23 mouse cellular contexts compared by ENCODE assay signal in genomic region chr3:138855387-138855786, GRCm38 (mm10).
DNase-seq lines count a peak whose midpoint lies in the region; ATAC-seq and TF ChIP-seq lines count a peak whose summit lies in the region.
"Had no signal": no experiment of that assay in that cellular context is flagged by ENCODE, and none has a peak within 500 bp of the region (broad histone marks: within the 10 kb centered on the region; RNA-seq: fewer than 3 reads in every experiment).

No protein-coding gene starts in this region.

- 0 out of 2 replicates have a peak overlapping the region, but pooled peaks have one; percentile 6 for H3K4me2 ChIP-seq in limb, embryonic 14.5 days (replicated peaks; ENCODE audit: low read depth, low read length, severe bottlenecking)
- H3K4me2 ChIP-seq: embryonic facial prominence, embryonic 13.5 days; heart, embryonic 12.5 days; kidney, embryonic 15.5 days; liver, embryonic 15.5 days; lung, embryonic 14.5 days had no signal

- no peak overlapping the region for H3K9ac ChIP-seq in limb, embryonic 14.5 days (ENCODE audit: low read depth, low read length, severe bottlenecking)
- H3K9ac ChIP-seq: embryonic facial prominence, embryonic 13.5 days; forebrain, postnatal 0 days; heart, embryonic 12.5 days; kidney, embryonic 15.5 days; liver, embryonic 15.5 days; lung, embryonic 14.5 days had no signal

- no peak overlapping the region for H3K4me3 ChIP-seq in heart, embryonic 10.5 days
- H3K4me3 ChIP-seq in limb, embryonic 14.5 days (replicated peaks; ENCODE audit: low read length) = no peak overlapping the region
- H3K4me3 ChIP-seq in limb, embryonic 10.5 days = no peak overlapping the region
- H3K4me3 ChIP-seq: embryonic facial prominence, embryonic 13.5 days; heart, embryonic 12.5 days; kidney, embryonic 15.5 days; liver, embryonic 15.5 days had no signal

- intact Hi-C loops in heart, postnatal 36 days (cut with DNase I) = no loop called here

- 56% methylated on average over 5 of the region's 5 CpGs for WGBS in heart, embryonic 10.5 days
- 45% methylated on average over 5 of the region's 5 CpGs for WGBS in limb, embryonic 14.5 days
- 67% methylated on average over 5 of the region's 5 CpGs for WGBS in limb, embryonic 10.5 days

- peaks cover 51% of the 10 kb centered on the region for H3K4me1 ChIP-seq in heart, embryonic 10.5 days
- peaks cover 71% of the 10 kb centered on the region for H3K4me1 ChIP-seq in limb, embryonic 14.5 days (ENCODE audit: control insufficient read depth, insufficient read depth, low read length)
- peaks cover 88% of the 10 kb centered on the region for H3K4me1 ChIP-seq in limb, embryonic 10.5 days
- H3K4me1 ChIP-seq: liver, embryonic 15.5 days had no signal

- no peaks in the 10 kb centered on the region for H3K36me3 ChIP-seq in heart, embryonic 10.5 days
- H3K36me3 ChIP-seq in limb, embryonic 14.5 days (ENCODE audit: control insufficient read depth, insufficient read depth, low read length) = no peaks in the 10 kb centered on the region
- H3K36me3 ChIP-seq in limb, embryonic 10.5 days = no peaks in the 10 kb centered on the region
- H3K36me3 ChIP-seq: embryonic facial prominence, embryonic 13.5 days; heart, embryonic 12.5 days; kidney, embryonic 15.5 days; liver, embryonic 15.5 days had no signal

- no peak for ATAC-seq in limb, embryonic 14.5 days (ENCODE audit: low FRiP score, low read depth)
- ATAC-seq: forebrain, postnatal 0 days had no signal

- peak; percentile 73 for DNase-seq in heart, embryonic 10.5 days (ENCODE audit: low spot score)
- DNase-seq in heart, postnatal 36 days = no peak
- no peak for DNase-seq in limb, embryonic 14.5 days (ENCODE audit: low spot score)
- DNase-seq in limb, embryonic 10.5 days (ENCODE audit: low spot score) = no peak
- DNase-seq in 3T3-L1 (ENCODE audit: low read depth, low spot score) = peak; percentile 26
- DNase-seq in forelimb bud, embryonic 11.5 days (ENCODE audit: low read depth, low spot score) = peak; percentile 45
- DNase-seq in spleen, adult 12 weeks (ENCODE audit: low spot score) = no peak
- DNase-seq: adrenal gland, postnatal 36 days; B cell, adult 2 months; cerebellum, adult 9-10 months; forebrain, postnatal 0 days; gastrocnemius, postnatal 10 days; kidney, adult 18-20 months; kidney, postnatal 25 days; lung, embryonic 14.5 days; lung, postnatal 14 days; right cerebral cortex, adult 18-20 months; thymus, adult 2 months; thymus, postnatal 36 days had no signal

- no peak overlapping the region for H3K27ac ChIP-seq in heart, embryonic 10.5 days
- no peak overlapping the region for H3K27ac ChIP-seq in limb, embryonic 14.5 days (replicated peaks; ENCODE audit: low read depth, low read length)
- H3K27ac ChIP-seq in limb, embryonic 10.5 days = no peak overlapping the region
- H3K27ac ChIP-seq: kidney, embryonic 15.5 days; liver, embryonic 15.5 days had no signal

- TF ChIP-seq POLR2A in limb, embryonic 14.5 days (IDR thresholded peaks at IDR 0.05; ENCODE audit: borderline replicate concordance, extremely low read depth, insufficient read depth, insufficient read length) = no peak

- no peaks in the 10 kb centered on the region for H3K9me3 ChIP-seq in heart, embryonic 10.5 days
- no peaks in the 10 kb centered on the region for H3K9me3 ChIP-seq in limb, embryonic 14.5 days (ENCODE audit: control insufficient read depth, low read length)
- H3K9me3 ChIP-seq in limb, embryonic 10.5 days (replicated peaks) = no peaks in the 10 kb centered on the region
- H3K9me3 ChIP-seq: embryonic facial prominence, embryonic 13.5 days; heart, embryonic 12.5 days; kidney, embryonic 15.5 days; liver, embryonic 15.5 days had no signal

- no peaks in the 10 kb centered on the region for H3K27me3 ChIP-seq in heart, embryonic 10.5 days (ENCODE audit: insufficient read depth, poor library complexity, severe bottlenecking)
- no peaks in the 10 kb centered on the region for H3K27me3 ChIP-seq in limb, embryonic 14.5 days (ENCODE audit: control insufficient read depth, insufficient read depth, low read length)
- H3K27me3 ChIP-seq in limb, embryonic 10.5 days (ENCODE audit: low read depth, poor library complexity, severe bottlenecking) = no peaks in the 10 kb centered on the region
- H3K27me3 ChIP-seq: embryonic facial prominence, embryonic 13.5 days; heart, embryonic 12.5 days; kidney, embryonic 15.5 days; liver, embryonic 15.5 days had no signal

Comparison
In these comparisons a context has a peak if more than half of its experiments do, and no peak if none do; other contexts are left out.
1. DNase-seq: peak in heart, embryonic 10.5 days (single experiment), 3T3-L1 (single experiment) and forelimb bud, embryonic 11.5 days (single experiment); none in heart, postnatal 36 days (0 of 2), limb, embryonic 14.5 days (single experiment), limb, embryonic 10.5 days (single experiment) and spleen, adult 12 weeks (single experiment).